Mouse (Mus musculus): Measurements from ENCODE around the gene Dcun1d4. TPM values are rescaled to one million over a fixed set of nuclear protein-coding genes. Genes with fewer than 3 reads are reported as not detected.

The Dcun1d4 gene
- total and polyA plus RNA-seq, 2 experiments from 2014 or later: 28.2 to 42.4 TPM

DNA sequence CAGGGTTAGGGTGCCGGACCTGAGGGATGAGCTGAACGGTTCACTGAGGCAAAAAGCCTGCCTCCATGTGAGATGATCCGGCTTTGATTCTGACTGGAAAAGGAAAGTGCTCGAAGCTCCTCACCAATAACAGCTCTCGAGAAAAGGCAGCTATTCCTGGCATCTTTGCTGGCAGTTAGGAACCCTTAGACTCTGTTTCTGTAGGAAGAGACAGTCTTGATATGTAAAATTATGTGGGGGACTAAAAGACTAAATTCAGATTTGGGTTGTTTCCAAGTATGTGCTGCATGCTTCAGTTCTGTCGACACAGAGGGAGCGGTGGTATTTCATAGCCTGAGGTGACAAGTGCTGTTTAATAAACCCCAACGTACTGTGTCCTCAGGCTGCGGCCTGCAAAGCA, 52.1 kb downstream of the Dcun1d4 start:
- H3K27ac ChIP-seq (ENCODE audit: low read depth, low read length): peak overlapping the region; percentile 15; the same call in 1 of the 2 replicates
- H3K4me3 ChIP-seq (ENCODE audit: low read depth, low read length): no peak overlapping the region
- peak; percentile 31 for DNase-seq
- ATAC-seq: peak; percentile 45
- no peak for TF ChIP-seq CTCF (IDR thresholded peaks at IDR 0.05; ENCODE audit: low read depth)
- H3K27me3 ChIP-seq (ENCODE audit: insufficient read depth, low read length): no peaks in the 10 kb centered on the region
- peaks cover 47% of the 10 kb centered on the region for H3K36me3 ChIP-seq (ENCODE audit: insufficient read depth)
- 70% methylated on average over 9 of the region's 9 CpGs for WGBS
- no peak overlapping the region for H3K4me2 ChIP-seq (ENCODE audit: low read depth)
- H3K4me1 ChIP-seq (ENCODE audit: insufficient read depth): no peaks in the 10 kb centered on the region
- H3K9me3 ChIP-seq (ENCODE audit: low read length): no peaks in the 10 kb centered on the region
- H3K9ac ChIP-seq: no peak overlapping the region

DNA sequence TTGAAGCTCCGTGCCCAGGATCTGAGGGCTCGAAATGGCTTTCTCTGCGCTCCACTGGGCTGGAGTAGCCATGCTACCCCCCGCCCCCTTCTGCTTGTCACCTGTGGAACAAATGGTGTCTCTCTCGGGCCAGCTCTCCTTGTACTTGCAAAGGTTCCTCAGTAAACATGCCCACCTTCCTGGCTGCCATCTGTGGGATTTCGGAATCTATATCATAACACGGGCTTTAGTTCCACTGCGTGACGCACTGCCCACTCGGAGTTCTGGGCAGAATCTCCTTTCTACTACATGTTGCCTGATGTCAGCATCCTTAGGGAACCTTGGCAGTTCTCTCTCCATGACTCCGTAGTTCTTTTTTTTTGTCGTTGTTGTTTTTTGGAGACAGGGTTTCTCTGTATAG, 56.9 kb downstream of the Dcun1d4 start:
- TF ChIP-seq CTCF (IDR thresholded peaks at IDR 0.05; ENCODE audit: low read depth): no peak
- Histone ChIP-seq H3K9ac (no peak overlapping the region), H3K27me3 (ENCODE audit: insufficient read depth, low read length) (no peaks in the 10 kb centered on the region), H3K36me3 (ENCODE audit: insufficient read depth) (peaks cover 42% of the 10 kb centered on the region), H3K4me2 (ENCODE audit: low read depth) (no peak overlapping the region), H3K9me3 (ENCODE audit: low read length) (no peaks in the 10 kb centered on the region), H3K27ac (ENCODE audit: low read depth, low read length) (no peak overlapping the region), H3K4me1 (ENCODE audit: insufficient read depth) (no peaks in the 10 kb centered on the region), H3K4me3 (ENCODE audit: low read depth, low read length) (no peak overlapping the region)
- no peak for ATAC-seq
- 91% methylated on average over 12 of the region's 12 CpGs for WGBS
- DNase-seq: no peak

DNA sequence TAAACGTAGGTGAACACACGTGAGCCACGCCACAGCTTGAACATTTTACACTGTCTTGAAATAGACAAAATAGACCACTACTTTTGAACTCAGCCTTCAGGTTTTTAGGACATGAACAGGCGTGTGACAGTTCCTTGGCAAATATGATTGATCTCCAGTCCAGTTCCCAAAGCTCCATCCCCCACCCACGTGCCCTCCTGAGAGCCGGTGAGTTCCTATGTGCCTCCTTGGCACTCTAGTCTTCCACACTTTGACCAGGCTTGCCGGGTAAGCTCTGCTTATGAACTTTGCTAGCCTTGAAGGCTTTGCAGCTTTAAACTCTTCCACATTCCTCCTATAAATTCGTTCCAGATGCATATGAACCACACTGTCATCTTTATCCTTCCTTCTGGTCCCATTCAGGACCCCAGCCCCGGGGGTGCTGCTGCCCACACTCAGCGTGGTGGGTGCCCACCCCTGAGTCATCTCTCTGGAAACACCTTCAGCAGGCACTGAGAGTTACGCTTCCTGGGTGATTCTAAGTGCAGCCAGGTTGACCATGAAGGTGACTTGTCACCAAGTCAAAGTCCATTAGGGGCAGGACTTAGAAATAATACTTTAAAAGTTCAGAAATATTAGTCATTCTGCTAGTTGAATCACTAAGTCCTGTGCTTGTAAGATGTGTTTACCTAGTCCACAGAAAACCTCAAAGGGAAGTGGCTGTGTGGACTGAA, 57.9 kb downstream of the Dcun1d4 start:
- Histone ChIP-seq H3K4me1 (ENCODE audit: insufficient read depth) (no peaks in the 10 kb centered on the region), H3K27me3 (ENCODE audit: insufficient read depth, low read length) (no peaks in the 10 kb centered on the region), H3K9ac (no peak overlapping the region), H3K9me3 (ENCODE audit: low read length) (no peaks in the 10 kb centered on the region), H3K27ac (ENCODE audit: low read depth, low read length) (no peak overlapping the region), H3K4me3 (ENCODE audit: low read depth, low read length) (no peak overlapping the region), H3K4me2 (ENCODE audit: low read depth) (no peak overlapping the region), H3K36me3 (ENCODE audit: insufficient read depth) (peaks cover 42% of the 10 kb centered on the region)
- ATAC-seq (no peak), DNase-seq (no peak)
- TF ChIP-seq CTCF (IDR thresholded peaks at IDR 0.05; ENCODE audit: low read depth): no peak
- WGBS: 90% methylated on average over 11 of the region's 11 CpGs

DNA sequence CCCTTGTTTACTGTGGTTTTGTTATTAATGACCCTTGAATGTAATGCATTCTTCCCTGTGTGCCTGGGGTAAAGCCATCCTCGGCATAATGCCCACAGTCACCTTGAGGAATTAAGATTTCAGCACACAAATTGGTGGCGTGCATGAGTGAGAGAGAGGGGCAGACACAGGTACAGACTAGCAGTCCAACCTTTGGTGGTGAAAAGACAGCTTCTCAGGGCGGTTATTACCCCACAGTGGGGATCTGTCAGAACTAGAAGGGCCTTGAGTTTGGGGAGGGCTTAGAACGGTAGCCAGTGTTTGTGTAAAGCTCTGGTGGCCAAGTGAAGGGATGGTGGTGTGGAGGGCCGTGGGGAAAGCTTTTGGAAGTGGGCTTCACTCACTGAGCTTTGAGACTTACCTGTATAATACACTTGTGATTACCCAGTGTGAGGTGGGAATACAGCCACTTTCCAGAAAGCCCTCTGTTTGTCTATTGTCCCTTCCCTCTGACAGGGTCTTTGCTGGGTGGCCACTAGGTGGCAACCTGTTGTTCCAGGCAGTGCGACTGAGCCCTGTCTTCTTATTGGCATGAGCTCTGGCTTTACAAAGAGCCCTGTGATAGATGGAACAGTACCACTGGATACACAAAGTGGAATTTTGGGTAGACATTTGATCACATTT, 59.2 kb downstream of the Dcun1d4 start:
- no peak overlapping the region for H3K4me2 ChIP-seq (ENCODE audit: low read depth)
- no peak overlapping the region for H3K27ac ChIP-seq (ENCODE audit: low read depth, low read length)
- H3K9me3 ChIP-seq (ENCODE audit: low read length): no peaks in the 10 kb centered on the region
- H3K36me3 ChIP-seq (ENCODE audit: insufficient read depth): peaks cover 44% of the 10 kb centered on the region
- no peaks in the 10 kb centered on the region for H3K4me1 ChIP-seq (ENCODE audit: insufficient read depth)
- no peaks in the 10 kb centered on the region for H3K27me3 ChIP-seq (ENCODE audit: insufficient read depth, low read length)
- H3K4me3 ChIP-seq (ENCODE audit: low read depth, low read length): no peak overlapping the region
- ATAC-seq: peak; percentile 92
- peak; percentile 90 for TF ChIP-seq CTCF (IDR thresholded peaks at IDR 0.05; ENCODE audit: low read depth)
- H3K9ac ChIP-seq: no peak overlapping the region
- DNase-seq: peak; percentile 76
- WGBS: 54% methylated on average over 6 of the region's 6 CpGs

- no peak for TF ChIP-seq CTCF (IDR thresholded peaks at IDR 0.05; ENCODE audit: low read depth)
- Histone ChIP-seq H3K4me2 (ENCODE audit: low read depth) (no peak overlapping the region), H3K27ac (ENCODE audit: low read depth, low read length) (no peak overlapping the region), H3K9ac (no peak overlapping the region), H3K9me3 (ENCODE audit: low read length) (no peaks in the 10 kb centered on the region), H3K4me1 (ENCODE audit: insufficient read depth) (no peaks in the 10 kb centered on the region), H3K27me3 (ENCODE audit: insufficient read depth, low read length) (no peaks in the 10 kb centered on the region), H3K4me3 (ENCODE audit: low read depth, low read length) (no peak overlapping the region), H3K36me3 (ENCODE audit: insufficient read depth) (peaks cover 48% of the 10 kb centered on the region)
- 89% methylated on average over 2 of the region's 2 CpGs for WGBS
- no peak for DNase-seq
- ATAC-seq: peak; percentile 8; the same call in 1 of the 2 replicates
Measured at GRCm38 (mm10) chr5:73540511-73540871, 59.7 kb downstream of the Dcun1d4 start.

DNA sequence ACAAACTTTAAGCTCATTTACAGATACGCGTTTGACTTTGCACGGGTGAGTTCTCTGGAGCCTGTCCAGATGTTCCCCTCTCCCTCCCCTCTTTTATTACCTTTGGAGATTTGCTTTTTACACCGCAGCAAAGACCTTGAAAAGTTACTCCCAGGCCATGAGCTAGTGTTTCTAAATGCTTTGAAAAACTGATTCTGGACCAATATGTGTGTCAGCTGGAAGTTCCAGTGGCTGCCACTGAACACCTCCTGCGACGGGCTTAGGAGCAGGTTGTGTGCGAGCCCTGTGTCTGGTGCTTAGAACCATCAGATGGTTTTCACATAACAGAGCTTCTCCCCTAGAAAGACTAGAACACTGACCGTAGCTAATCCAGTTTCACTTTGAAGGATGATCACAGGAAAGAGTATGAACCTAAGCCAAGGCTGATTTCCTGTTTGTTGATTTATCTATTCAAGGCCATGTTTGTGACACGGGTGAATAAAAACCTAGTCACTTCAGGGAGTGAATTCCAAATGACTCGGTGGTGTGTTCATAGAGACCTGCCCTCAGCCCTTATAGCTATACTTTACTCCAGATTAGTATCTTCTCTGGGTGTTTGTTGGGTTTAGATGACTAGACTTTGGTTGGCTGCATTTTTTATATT, 63.4 kb downstream of the Dcun1d4 start:
- Histone ChIP-seq H3K27me3 (ENCODE audit: insufficient read depth, low read length) (no peaks in the 10 kb centered on the region), H3K27ac (ENCODE audit: low read depth, low read length) (no peak overlapping the region), H3K4me3 (ENCODE audit: low read depth, low read length) (no peak overlapping the region), H3K4me1 (ENCODE audit: insufficient read depth) (no peaks in the 10 kb centered on the region), H3K9ac (no peak overlapping the region), H3K9me3 (ENCODE audit: low read length) (no peaks in the 10 kb centered on the region), H3K4me2 (ENCODE audit: low read depth) (no peak overlapping the region), H3K36me3 (ENCODE audit: insufficient read depth) (peaks cover 36% of the 10 kb centered on the region)
- ATAC-seq (no peak), DNase-seq (no peak)
- TF ChIP-seq CTCF (IDR thresholded peaks at IDR 0.05; ENCODE audit: low read depth): no peak
- 84% methylated on average over 10 of the region's 10 CpGs for WGBS

DNA sequence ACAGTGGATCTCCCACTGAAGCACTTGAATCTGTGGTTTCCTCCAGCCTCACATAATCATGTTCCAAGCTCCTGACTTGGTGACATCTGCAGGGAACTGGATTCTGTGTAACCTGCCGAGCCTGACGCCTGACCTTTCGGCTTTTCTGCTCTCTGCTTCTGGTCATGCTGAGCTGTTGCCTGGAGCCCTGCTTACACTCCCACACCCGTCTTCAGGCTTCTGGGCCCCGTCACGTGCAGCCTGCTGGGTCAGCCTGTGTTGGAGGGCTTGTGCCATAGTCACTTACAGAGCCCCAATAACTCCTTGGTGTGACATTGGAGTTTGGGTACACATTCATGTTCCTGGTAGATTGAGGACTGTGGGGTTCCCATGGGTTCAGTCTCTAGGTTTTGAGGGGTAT, 64.8 kb downstream of the Dcun1d4 start:
- TF ChIP-seq CTCF (IDR thresholded peaks at IDR 0.05; ENCODE audit: low read depth): no peak
- no peaks in the 10 kb centered on the region for H3K27me3 ChIP-seq (ENCODE audit: insufficient read depth, low read length)
- no peak overlapping the region for H3K27ac ChIP-seq (ENCODE audit: low read depth, low read length)
- no peaks in the 10 kb centered on the region for H3K9me3 ChIP-seq (ENCODE audit: low read length)
- DNase-seq (no peak), ATAC-seq (no peak)
- H3K4me2 ChIP-seq (ENCODE audit: low read depth): no peak overlapping the region
- H3K9ac ChIP-seq: no peak overlapping the region
- peaks cover 36% of the 10 kb centered on the region for H3K36me3 ChIP-seq (ENCODE audit: insufficient read depth)
- H3K4me1 ChIP-seq (ENCODE audit: insufficient read depth): no peaks in the 10 kb centered on the region
- WGBS: 83% methylated on average over 6 of the region's 6 CpGs
- no peak overlapping the region for H3K4me3 ChIP-seq (ENCODE audit: low read depth, low read length)
